8 mouse cellular contexts compared by ENCODE assay signal in genomic region chr12:87443115-87443699, GRCm38 (mm10). TPM values are rescaled to one million over a fixed set of nuclear protein-coding genes. Genes with fewer than 3 reads are reported as not detected.
DNase-seq lines count a peak whose midpoint lies in the region; ATAC-seq lines count a peak whose summit lies in the region.

No protein-coding gene starts in this region.

- peak; percentile 83 for ATAC-seq in kidney, embryonic 15.5 days (replicated peaks; ENCODE audit: low FRiP score)
- peak; percentile 38 to 61; a peak in 3 of 4 replicates for ATAC-seq in hematopoietic stem cell, adult 5-6 weeks (replicated peaks in 1 of 2; ENCODE audit: insufficient read depth in 1 of 2, low FRiP score in 2 of 2, low TSS enrichment in 1 of 2, low read depth in 1 of 2, poor library complexity in 2 of 2, severe bottlenecking in 2 of 2)
- ATAC-seq in megakaryocyte-erythroid progenitor cell, adult 5-6 weeks (replicated peaks; ENCODE audit: low FRiP score, low TSS enrichment, poor library complexity, severe bottlenecking): peak; percentile 50

- peaks cover 47% of the 10 kb centered on the region for H3K36me3 ChIP-seq in kidney, embryonic 15.5 days

- H3K27me3 ChIP-seq in kidney, embryonic 15.5 days: no peaks in the 10 kb centered on the region

- H3K4me2 ChIP-seq in kidney, embryonic 15.5 days: peak overlapping the region; percentile 78

- peak overlapping the region; percentile 85 for H3K9ac ChIP-seq in kidney, embryonic 15.5 days

- WGBS in kidney, embryonic 15.5 days: under 1% methylated on average over 33 of the region's 33 CpGs

- H3K27ac ChIP-seq in kidney, embryonic 15.5 days: peak overlapping the region; percentile 91
- 0 out of 2 replicates have a peak overlapping the region, but pooled peaks have one; percentile 32 for H3K27ac ChIP-seq in brown adipose tissue, adult 24 weeks (replicated peaks; ENCODE audit: low read depth, low read length)

- peaks cover 24% of the 10 kb centered on the region for H3K4me1 ChIP-seq in kidney, embryonic 15.5 days
- peaks cover 3% of the 10 kb centered on the region; the same call in 1 of the 2 replicates for H3K4me1 ChIP-seq in brown adipose tissue, adult 24 weeks (ENCODE audit: control insufficient read depth, insufficient read depth, insufficient read length, low read length)

- H3K9me3 ChIP-seq in kidney, embryonic 15.5 days (replicated peaks): no peaks in the 10 kb centered on the region

- intact Hi-C loops in gastrocnemius, postnatal 36 days (cut with DNase I): no loop called here

- peak overlapping the region; percentile 73 for H3K4me3 ChIP-seq in kidney, embryonic 15.5 days (replicated peaks)
- H3K4me3 ChIP-seq in brown adipose tissue, adult 24 weeks (ENCODE audit: insufficient read depth, low read depth, low read length): peak overlapping the region; percentile 75

- no peak for DNase-seq in kidney, postnatal 25 days
- no peak for DNase-seq in right cerebral cortex, postnatal 36 days (ENCODE audit: low spot score in 2 of 2)
- DNase-seq in adrenal gland, adult 18-20 months (ENCODE audit: low spot score in 2 of 2): no peak
- DNase-seq in gastrocnemius, postnatal 36 days: no peak

RNA-seq across cellular contexts. Expression of gene Slirp, which starts 0.5 kb away (rescaled TPM):
- polyA plus RNA-seq in kidney, embryonic 15.5 days (2015; fragmentation: Nextera tagmentation; extraction: Ambion mirVana): 310 and 326 TPM in 2 replicates
- 340 and 414 TPM in 2 replicates for polyA plus RNA-seq in brown adipose tissue, adult 24 weeks (2012; ENCODE audit: insufficient read depth, insufficient read length, missing spikeins)
- total RNA-seq in hematopoietic stem cell, adult 5-6 weeks (2017): 16.2 and 41.1 TPM in 2 replicates
- total RNA-seq in megakaryocyte-erythroid progenitor cell, adult 5-6 weeks (2014; fragmentation: Nextera tagmentation): 183 and 219 TPM in 2 replicates
- 65.7 and 122 TPM in 2 replicates for total RNA-seq in megakaryocyte-erythroid progenitor cell, adult 5-6 weeks (2017)
- total RNA-seq in adrenal gland, adult 18-20 months (2021): 100 to 1,000 TPM; 163 to 186 TPM
- 100 to 1,000 TPM; 139 to 146 TPM for total RNA-seq in gastrocnemius, postnatal 36 days (2021)

RNA-seq across cellular contexts. Expression of gene Alkbh1, which starts 0.6 kb away (rescaled TPM):
- 61.9 and 64.6 TPM in 2 replicates for polyA plus RNA-seq in kidney, embryonic 15.5 days (2015; fragmentation: Nextera tagmentation; extraction: Ambion mirVana)
- polyA plus RNA-seq in brown adipose tissue, adult 24 weeks (2012; ENCODE audit: insufficient read depth, insufficient read length, missing spikeins): 3.7 and 4.3 TPM in 2 replicates
- total RNA-seq in hematopoietic stem cell, adult 5-6 weeks (2017): 49.1 and 60.5 TPM in 2 replicates
- total RNA-seq in megakaryocyte-erythroid progenitor cell, adult 5-6 weeks (2014; fragmentation: Nextera tagmentation): 65.2 and 74.6 TPM in 2 replicates
- 62.8 and 93.0 TPM in 2 replicates for total RNA-seq in megakaryocyte-erythroid progenitor cell, adult 5-6 weeks (2017)
- 10 to 100 TPM; 24.9 to 25.1 TPM for total RNA-seq in adrenal gland, adult 18-20 months (2021)
- 1 to 10 TPM; 3.5 to 6.7 TPM for total RNA-seq in gastrocnemius, postnatal 36 days (2021)

RNA-seq across cellular contexts. Expression of gene Snw1, which starts 28.9 kb away (rescaled TPM):
- polyA plus RNA-seq in kidney, embryonic 15.5 days (2015; fragmentation: Nextera tagmentation; extraction: Ambion mirVana): 135 and 136 TPM in 2 replicates
- polyA plus RNA-seq in brown adipose tissue, adult 24 weeks (2012; ENCODE audit: insufficient read depth, insufficient read length, missing spikeins): 33.6 and 41.0 TPM in 2 replicates
- 212 and 226 TPM in 2 replicates for total RNA-seq in hematopoietic stem cell, adult 5-6 weeks (2017)
- total RNA-seq in megakaryocyte-erythroid progenitor cell, adult 5-6 weeks (2014; fragmentation: Nextera tagmentation): 64.6 and 68.2 TPM in 2 replicates
- 189 and 219 TPM in 2 replicates for total RNA-seq in megakaryocyte-erythroid progenitor cell, adult 5-6 weeks (2017)
- 10 to 100 TPM; 64.8 to 70.6 TPM for total RNA-seq in adrenal gland, adult 18-20 months (2021)
- total RNA-seq in gastrocnemius, postnatal 36 days (2021): 10 to 100 TPM; 39.0 to 47.6 TPM

RNA-seq across cellular contexts. Expression of gene Gm5788, which starts 51.3 kb away (rescaled TPM):
- not detected in 2 replicates for polyA plus RNA-seq in kidney, embryonic 15.5 days (2015; fragmentation: Nextera tagmentation; extraction: Ambion mirVana)
- not detected in 2 replicates for polyA plus RNA-seq in brown adipose tissue, adult 24 weeks (2012; ENCODE audit: insufficient read depth, insufficient read length, missing spikeins)
- total RNA-seq in hematopoietic stem cell, adult 5-6 weeks (2017): not detected in 2 replicates
- total RNA-seq in megakaryocyte-erythroid progenitor cell, adult 5-6 weeks (2014; fragmentation: Nextera tagmentation): not detected in 2 replicates
- not detected in 2 replicates for total RNA-seq in megakaryocyte-erythroid progenitor cell, adult 5-6 weeks (2017)
- total RNA-seq in adrenal gland, adult 18-20 months (2021): not detected
- total RNA-seq in gastrocnemius, postnatal 36 days (2021): not detected

RNA-seq across cellular contexts. Expression of gene Sptlc2, which starts 55.1 kb away (rescaled TPM):
- 75.4 and 78.5 TPM in 2 replicates for polyA plus RNA-seq in kidney, embryonic 15.5 days (2015; fragmentation: Nextera tagmentation; extraction: Ambion mirVana)
- polyA plus RNA-seq in brown adipose tissue, adult 24 weeks (2012; ENCODE audit: insufficient read depth, insufficient read length, missing spikeins): 10.4 and 25.5 TPM in 2 replicates
- total RNA-seq in hematopoietic stem cell, adult 5-6 weeks (2017): 76.4 and 77.0 TPM in 2 replicates
- 16.1 and 33.3 TPM in 2 replicates for total RNA-seq in megakaryocyte-erythroid progenitor cell, adult 5-6 weeks (2014; fragmentation: Nextera tagmentation)
- 46.3 and 61.6 TPM in 2 replicates for total RNA-seq in megakaryocyte-erythroid progenitor cell, adult 5-6 weeks (2017)
- 100 to 1,000 TPM; 124 to 260 TPM for total RNA-seq in adrenal gland, adult 18-20 months (2021)
- total RNA-seq in gastrocnemius, postnatal 36 days (2021): 10 to 100 TPM in 1 of 2 experiments, 1 to 10 TPM in 1; 9.2 to 10.5 TPM
